Mouse (Mus musculus) regulatory T cell (primary cell): ENCODE data around the gene Pcnp.

Experiments used
- in situ Hi-C: fragments of 300-600 bp; cut with MboI, MseI; formaldehyde crosslinking; loops from one replicate; pipeline ENCODE4 v1.15.1; 2025; ENCODE audit warnings: high pct_unique_total_duplicates

Gene Pcnp

GRCm38 (mm10) chr16:56037138-56038010 lies 7.8 kb upstream of the Pcnp start, which contains the start of gene Trmt10c:
Trmt10c (minus strand) TSS chr16:56037819.
- in situ Hi-C loops, result loop anchor here (10.0 kb wide), 1 partner anchor 677 kb away; the partner anchor contains the start of gene Tfg

- in situ Hi-C loops, result loop anchor here (10.0 kb wide), 1 partner anchor 678 kb away; the partner anchor contains the start of gene Tfg
These were observed 7.0 kb upstream of the Pcnp start for GRCm38 (mm10) chr16:56036501-56036900.

GRCm38 (mm10) chr16:56034566-56034965 lies 5.0 kb upstream of the Pcnp start:
- in situ Hi-C loops, result loop anchor here (5.0 to 10.0 kb wide), 2 partner anchors 38 to 680 kb away; partner anchors contain the start of gene Tfg

GRCm38 (mm10) chr16:56028722-56029551 lies 602 bp downstream of the Pcnp start:
- in situ Hi-C loops, result loop anchor here (5.0 kb wide), 1 partner anchor 47 kb away; no protein-coding TSS in a partner anchor

- in situ Hi-C loops, result loop anchor here (5.0 kb wide), 1 partner anchor 46 kb away; no protein-coding TSS in a partner anchor
These were observed 1.5 kb downstream of the Pcnp start for GRCm38 (mm10) chr16:56027854-56028629.

GRCm38 (mm10) chr16:56019660-56020059 lies 9.9 kb downstream of the Pcnp start:
- in situ Hi-C loops, result no loop called here

- in situ Hi-C loops, result no loop called here
These were observed 15.5 kb downstream of the Pcnp start for GRCm38 (mm10) chr16:56014076-56014475.

- in situ Hi-C loops, result no loop called here
These were observed 16.5 kb downstream of the Pcnp start for GRCm38 (mm10) chr16:56012789-56013743.

GRCm38 (mm10) chr16:56008862-56009261 lies 20.7 kb downstream of the Pcnp start:
- in situ Hi-C loops, result no loop called here

- in situ Hi-C loops, result no loop called here
These were observed 22.7 kb downstream of the Pcnp start for GRCm38 (mm10) chr16:56006798-56007197.

GRCm38 (mm10) chr16:55994235-55994634 lies 35.3 kb downstream of the Pcnp start:
- in situ Hi-C loops, result no loop called here

GRCm38 (mm10) chr16:55990311-55990710 lies 39.2 kb downstream of the Pcnp start:
- in situ Hi-C loops, result no loop called here

GRCm38 (mm10) chr16:55986001-55986400 lies 43.5 kb downstream of the Pcnp start:
- in situ Hi-C loops, result no loop called here

GRCm38 (mm10) chr16:55974903-55975285 lies 54.6 kb downstream of the Pcnp start:
- in situ Hi-C loops, result loop anchor here (5.0 kb wide), 2 partner anchors 43 to 83 kb away; partner anchors contain the start of gene Cep97

- in situ Hi-C loops, result loop anchor here (5.0 kb wide), 1 partner anchor 42 kb away; the partner anchor contains the start of gene Cep97
These were observed 55.2 kb downstream of the Pcnp start for GRCm38 (mm10) chr16:55974256-55974902.

GRCm38 (mm10) chr16:55973431-55974255 lies 55.9 kb downstream of the Pcnp start, which contains the start of gene Zbtb11:
Zbtb11 (plus strand) TSS chr16:55973883.
- in situ Hi-C loops, result loop anchor here (5.0 kb wide), 1 partner anchor 41 kb away; the partner anchor contains the start of gene Cep97

- in situ Hi-C loops, result loop anchor here (5.0 kb wide), 1 partner anchor 40 kb away; the partner anchor contains the start of gene Cep97
These were observed 56.8 kb downstream of the Pcnp start for GRCm38 (mm10) chr16:55972626-55973201.
